Mouse (Mus musculus): ENCODE data around the gene Serpinb12. TPM values are rescaled to one million over a fixed set of nuclear protein-coding genes. Genes with fewer than 3 reads are reported as not detected.

Serpinb12 gene
- polyA plus RNA-seq, 1 experiment from 2014 or later, result not detected

GRCm38 (mm10) chr1:106983092-106983491 lies 48.8 kb downstream of the Serpinb12 start:
- DNase-seq (ENCODE audit: low spot score) (no peak), ATAC-seq (replicated peaks; ENCODE audit: low FRiP score, low TSS enrichment, low read depth) (no peak)
- Histone ChIP-seq H3K4me2 (ENCODE audit: low read length) (no peak overlapping the region), H3K27me3 (replicated peaks; ENCODE audit: control insufficient read depth, insufficient read depth, low read length) (no peaks in the 10 kb centered on the region), H3K27ac (ENCODE audit: low read depth) (no peak overlapping the region), H3K9me3 (ENCODE audit: control insufficient read depth, low read length) (no peaks in the 10 kb centered on the region), H3K9ac (ENCODE audit: low read length) (no peak overlapping the region), H3K4me3 (ENCODE audit: low read depth, low read length) (no peak overlapping the region), H3K4me1 (replicated peaks; ENCODE audit: control insufficient read depth, insufficient read depth, low read length) (no peaks in the 10 kb centered on the region), H3K36me3 (ENCODE audit: control insufficient read depth, insufficient read depth, low read length) (no peaks in the 10 kb centered on the region)
- WGBS, result 81% methylated on average over 1 of the region's 1 CpGs

- DNase-seq (ENCODE audit: low spot score), result no peak
- 64% methylated on average over 2 of the region's 2 CpGs for WGBS
- H3K27me3 ChIP-seq (replicated peaks; ENCODE audit: control insufficient read depth, insufficient read depth, low read length), result no peaks in the 10 kb centered on the region
Measured at GRCm38 (mm10) chr1:106983865-106984264, 49.6 kb downstream of the Serpinb12 start.

GRCm38 (mm10) chr1:107000424-107000823 lies 66.2 kb downstream of the Serpinb12 start:
- Histone ChIP-seq H3K9me3 (ENCODE audit: control insufficient read depth, low read length) (no peaks in the 10 kb centered on the region), H3K27me3 (replicated peaks; ENCODE audit: control insufficient read depth, insufficient read depth, low read length) (no peaks in the 10 kb centered on the region), H3K27ac (ENCODE audit: low read depth) (no peak overlapping the region), H3K36me3 (ENCODE audit: control insufficient read depth, insufficient read depth, low read length) (no peaks in the 10 kb centered on the region), H3K4me3 (ENCODE audit: low read depth, low read length) (no peak overlapping the region), H3K4me1 (replicated peaks; ENCODE audit: control insufficient read depth, insufficient read depth, low read length) (no peaks in the 10 kb centered on the region), H3K4me2 (ENCODE audit: low read length) (no peak overlapping the region), H3K9ac (ENCODE audit: low read length) (no peak overlapping the region)
- DNase-seq (ENCODE audit: low spot score) (no peak), ATAC-seq (replicated peaks; ENCODE audit: low FRiP score, low TSS enrichment, low read depth) (no peak)
- 70% methylated on average over 13 of the region's 13 CpGs for WGBS

More at GRCm38 (mm10) chr1:106983865-106984264, 49.6 kb downstream of the Serpinb12 start:
- no peak overlapping the region for H3K4me3 ChIP-seq (ENCODE audit: low read depth, low read length)
- H3K27ac ChIP-seq (ENCODE audit: low read depth), result no peak overlapping the region
- no peak for ATAC-seq (replicated peaks; ENCODE audit: low FRiP score, low TSS enrichment, low read depth)
- no peak overlapping the region for H3K9ac ChIP-seq (ENCODE audit: low read length)
- H3K4me1 ChIP-seq (replicated peaks; ENCODE audit: control insufficient read depth, insufficient read depth, low read length), result no peaks in the 10 kb centered on the region
- no peaks in the 10 kb centered on the region for H3K9me3 ChIP-seq (ENCODE audit: control insufficient read depth, low read length)
- H3K36me3 ChIP-seq (ENCODE audit: control insufficient read depth, insufficient read depth, low read length), result no peaks in the 10 kb centered on the region
- H3K4me2 ChIP-seq (ENCODE audit: low read length), result no peak overlapping the region

GRCm38 (mm10) chr1:107001754-107002153 lies 67.5 kb downstream of the Serpinb12 start:
- no peak for DNase-seq (ENCODE audit: low spot score)
- no peak for ATAC-seq (replicated peaks; ENCODE audit: low FRiP score, low TSS enrichment, low read depth)
- Histone ChIP-seq H3K27me3 (replicated peaks; ENCODE audit: control insufficient read depth, insufficient read depth, low read length) (no peaks in the 10 kb centered on the region), H3K9ac (ENCODE audit: low read length) (no peak overlapping the region), H3K9me3 (ENCODE audit: control insufficient read depth, low read length) (no peaks in the 10 kb centered on the region), H3K36me3 (ENCODE audit: control insufficient read depth, insufficient read depth, low read length) (no peaks in the 10 kb centered on the region), H3K4me2 (ENCODE audit: low read length) (no peak overlapping the region), H3K4me1 (replicated peaks; ENCODE audit: control insufficient read depth, insufficient read depth, low read length) (no peaks in the 10 kb centered on the region), H3K27ac (ENCODE audit: low read depth) (no peak overlapping the region), H3K4me3 (ENCODE audit: low read depth, low read length) (no peak overlapping the region)
- 82% methylated on average over 2 of the region's 2 CpGs for WGBS

GRCm38 (mm10) chr1:107006316-107006715 lies 72.1 kb downstream of the Serpinb12 start:
- WGBS, result 68% methylated on average over 3 of the region's 3 CpGs
- no peak for ATAC-seq (replicated peaks; ENCODE audit: low FRiP score, low TSS enrichment, low read depth)
- H3K4me1 ChIP-seq (replicated peaks; ENCODE audit: control insufficient read depth, insufficient read depth, low read length), result no peaks in the 10 kb centered on the region

More at GRCm38 (mm10) chr1:107006316-107006715, 72.1 kb downstream of the Serpinb12 start:
- no peak overlapping the region for H3K27ac ChIP-seq (ENCODE audit: low read depth)
- H3K9ac ChIP-seq (ENCODE audit: low read length), result no peak overlapping the region
- no peaks in the 10 kb centered on the region for H3K9me3 ChIP-seq (ENCODE audit: control insufficient read depth, low read length)
- H3K27me3 ChIP-seq (replicated peaks; ENCODE audit: control insufficient read depth, insufficient read depth, low read length), result no peaks in the 10 kb centered on the region
- no peak overlapping the region for H3K4me3 ChIP-seq (ENCODE audit: low read depth, low read length)
- H3K4me2 ChIP-seq (ENCODE audit: low read length), result no peak overlapping the region
- no peaks in the 10 kb centered on the region for H3K36me3 ChIP-seq (ENCODE audit: control insufficient read depth, insufficient read depth, low read length)
- DNase-seq (ENCODE audit: low spot score), result no peak

Other genes with a start within 250 kb of the Serpinb12 start
- gene Bcl2, start 220.2 kb upstream of the Serpinb12 start, polyA plus RNA-seq (2014; fragmentation: Nextera tagmentation; extraction: Ambion mirVana), result 13.4 and 15.5 TPM in 2 replicates
- gene Kdsr, start 174.7 kb upstream of the Serpinb12 start, polyA plus RNA-seq (2014; fragmentation: Nextera tagmentation; extraction: Ambion mirVana), result 13.5 and 15.0 TPM in 2 replicates
- gene Vps4b, start 137.7 kb upstream of the Serpinb12 start, polyA plus RNA-seq (2014; fragmentation: Nextera tagmentation; extraction: Ambion mirVana), result 74.8 and 82.1 TPM in 2 replicates
- 0.27 TPM in 1 of 2 replicates, not detected in the other for gene Serpinb5, start 73.3 kb upstream of the Serpinb12 start, polyA plus RNA-seq (2014; fragmentation: Nextera tagmentation; extraction: Ambion mirVana)
- gene Serpinb13, start 46.5 kb downstream of the Serpinb12 start, polyA plus RNA-seq (2014; fragmentation: Nextera tagmentation; extraction: Ambion mirVana), result not detected in 2 replicates
- gene Serpinb3a, start 117.9 kb downstream of the Serpinb12 start, polyA plus RNA-seq (2014; fragmentation: Nextera tagmentation; extraction: Ambion mirVana), result not detected in 2 replicates
- not detected in 2 replicates for gene Serpinb3d, start 149.1 kb downstream of the Serpinb12 start, polyA plus RNA-seq (2014; fragmentation: Nextera tagmentation; extraction: Ambion mirVana)

All from intestine, embryonic 14.5 days (tissue).